Mouse (Mus musculus) urinary bladder, postnatal 4 days (tissue): ENCODE measurements around the gene Uqcrfs1.

Experiments
- DNase-seq, 2 experiments: peaks; one replicate each; pipeline ENCODE4 v3.0.0; 2021 to 2022; ENCODE audit warnings: low spot score in 2 of 2

The Uqcrfs1 gene

DNA sequence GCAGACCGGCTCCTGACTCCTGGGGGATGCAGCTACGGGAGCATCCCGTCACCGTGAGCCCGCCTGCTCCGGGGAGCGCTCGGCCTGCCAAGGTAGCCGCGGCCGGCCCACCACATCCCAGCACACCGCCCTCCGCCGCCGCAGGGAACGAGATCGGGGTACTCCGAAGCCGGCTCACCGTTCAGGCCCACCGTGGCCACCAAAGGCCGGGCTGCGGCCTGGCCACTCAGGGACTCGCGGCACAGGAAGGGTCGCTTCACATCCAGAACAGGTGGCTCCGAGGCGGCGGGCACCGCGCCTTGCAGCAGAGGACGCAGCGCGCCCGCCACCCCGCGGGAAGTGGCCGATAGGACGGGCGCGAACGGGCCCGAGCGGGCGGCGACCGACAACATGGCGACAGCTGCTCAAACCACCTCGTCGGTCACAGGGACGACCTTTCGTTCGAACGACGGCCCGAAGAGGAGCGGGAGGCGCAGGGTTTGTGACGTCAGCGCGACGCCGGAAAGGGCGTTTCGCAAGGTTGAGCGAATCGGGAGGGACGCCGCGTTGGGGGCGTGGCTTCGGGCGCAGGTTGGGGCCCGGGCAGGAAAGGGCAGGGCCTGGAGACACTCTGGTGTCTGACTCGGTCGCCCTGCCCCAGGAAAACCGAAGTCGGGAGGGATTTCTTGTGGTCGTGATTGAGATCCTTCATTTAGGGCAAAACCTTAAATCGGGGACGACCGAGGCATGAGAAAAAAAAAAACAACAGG is at the start of gene Uqcrfs1:
TSS of gene Uqcrfs1 (minus strand) at position 507 of the 749 bp plus-strand sequence.
- DNase-seq = peak; percentile 94 to 99

DNA sequence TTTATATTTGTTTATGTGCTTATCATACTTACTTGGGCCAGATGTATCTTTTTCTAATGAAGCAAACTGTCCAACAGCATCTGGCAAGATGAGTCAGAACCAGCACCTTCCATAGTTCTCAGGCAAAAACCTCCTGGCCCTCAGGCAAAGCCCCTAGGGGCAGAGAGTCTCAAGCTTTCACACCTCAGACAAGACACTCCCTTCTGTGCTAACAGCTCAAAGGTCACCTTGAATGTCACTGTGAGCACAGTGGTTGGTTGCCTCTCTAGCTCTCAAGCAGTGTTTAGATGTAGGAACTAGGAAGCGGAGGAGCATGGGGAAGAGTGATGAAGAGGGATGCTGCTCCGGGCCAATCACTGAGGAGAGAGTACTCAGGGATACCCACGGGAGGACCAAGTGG is 40.6 kb upstream of the Uqcrfs1 start:
- no peak for DNase-seq

DNA sequence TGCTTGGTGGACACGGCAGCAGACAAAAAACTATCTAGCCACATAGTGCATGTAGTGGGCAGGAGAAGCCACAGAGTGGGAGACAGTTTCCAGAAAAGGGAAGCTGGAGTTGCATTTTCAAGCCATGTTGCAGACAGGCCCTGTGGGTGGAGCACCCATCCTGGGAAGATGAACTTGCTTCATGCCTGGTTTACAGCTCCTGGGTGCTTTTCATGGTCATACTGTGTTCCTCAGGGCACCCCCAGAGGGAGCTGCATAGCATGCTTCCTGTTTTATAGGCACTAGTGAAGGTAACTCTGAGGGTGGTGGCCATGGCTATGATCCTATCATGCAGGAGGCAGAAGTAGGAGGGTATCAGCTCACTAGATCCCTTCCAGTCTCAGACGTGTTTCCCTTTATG is 37.4 kb upstream of the Uqcrfs1 start:
- DNase-seq = no peak

DNA sequence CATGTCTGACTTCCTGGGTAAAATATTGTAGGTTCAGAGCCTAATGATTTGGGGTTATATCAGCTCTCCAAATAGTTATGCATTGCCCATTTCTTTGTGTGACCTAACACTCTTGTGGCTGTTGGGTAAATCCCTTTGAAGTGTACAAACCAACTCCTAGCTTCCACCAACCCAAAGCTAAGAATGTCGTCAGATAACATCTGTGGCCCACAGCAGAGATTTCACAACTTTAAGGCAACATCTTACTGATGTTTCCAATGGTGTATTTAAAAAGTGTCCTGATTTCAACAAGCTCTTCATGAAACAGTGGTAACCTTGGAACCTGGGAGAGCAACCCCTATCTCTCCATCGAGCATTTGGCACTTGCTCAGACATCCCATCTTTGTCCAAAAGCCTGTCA is 33.6 kb upstream of the Uqcrfs1 start:
- DNase-seq = no peak

DNA sequence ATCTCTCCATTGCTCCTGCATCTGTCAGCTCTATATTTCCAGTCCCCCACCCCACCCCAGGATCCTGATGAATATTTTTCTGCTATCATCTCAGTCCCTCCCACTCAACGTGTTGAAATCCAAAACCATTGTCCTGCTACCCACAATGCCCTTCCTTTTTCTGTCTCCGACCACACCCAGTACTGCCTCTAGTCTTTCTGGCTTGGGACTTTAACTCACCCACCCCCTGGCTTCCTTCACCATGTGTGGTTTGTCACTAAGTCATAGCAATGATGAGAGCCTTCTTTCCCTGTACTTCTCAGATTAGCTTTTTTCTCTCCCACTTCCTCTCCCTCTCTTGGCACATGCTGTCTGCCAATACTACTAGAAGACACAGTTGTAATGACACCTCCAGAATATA is 31.7 kb upstream of the Uqcrfs1 start:
- DNase-seq = no peak

DNA sequence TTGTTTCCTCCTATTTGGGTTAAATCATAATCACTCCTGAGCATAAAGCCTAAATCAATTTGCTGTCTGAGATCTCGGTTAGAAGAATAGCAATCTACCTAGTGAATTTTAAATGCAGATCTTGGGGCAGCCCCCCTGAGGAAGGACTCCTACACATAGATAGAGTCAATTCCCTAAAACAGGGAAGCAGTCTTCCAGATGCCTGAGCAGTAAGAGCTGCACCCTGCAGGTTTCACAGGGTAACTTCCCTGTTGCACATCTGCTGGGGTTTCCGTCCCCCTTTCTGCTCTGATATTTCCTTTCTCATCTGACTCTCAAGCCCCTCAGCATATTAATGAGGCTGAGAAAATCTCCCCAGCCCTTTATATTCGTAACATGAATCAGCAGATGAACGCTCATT is 27.8 kb upstream of the Uqcrfs1 start:
- DNase-seq = no peak

DNA sequence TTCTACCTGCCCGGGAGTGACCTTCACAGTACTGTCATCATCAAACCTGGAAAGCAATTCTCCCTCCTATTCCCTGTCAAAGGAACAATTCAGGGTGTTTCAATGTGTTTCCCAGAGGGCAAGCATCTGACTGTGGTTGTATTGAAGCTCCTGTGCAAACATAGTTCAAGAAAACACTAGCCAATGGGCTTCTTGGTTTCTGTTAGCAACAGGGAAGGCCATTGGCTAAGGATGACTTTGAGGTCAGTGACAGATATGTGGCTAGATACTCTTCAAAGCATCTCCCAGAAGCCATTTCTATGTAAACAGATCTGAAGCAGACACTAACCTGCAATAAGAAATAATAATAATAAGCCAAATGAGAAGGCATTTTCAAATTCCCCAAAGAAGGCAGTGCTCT is 25.0 kb upstream of the Uqcrfs1 start:
- no peak for DNase-seq

DNA sequence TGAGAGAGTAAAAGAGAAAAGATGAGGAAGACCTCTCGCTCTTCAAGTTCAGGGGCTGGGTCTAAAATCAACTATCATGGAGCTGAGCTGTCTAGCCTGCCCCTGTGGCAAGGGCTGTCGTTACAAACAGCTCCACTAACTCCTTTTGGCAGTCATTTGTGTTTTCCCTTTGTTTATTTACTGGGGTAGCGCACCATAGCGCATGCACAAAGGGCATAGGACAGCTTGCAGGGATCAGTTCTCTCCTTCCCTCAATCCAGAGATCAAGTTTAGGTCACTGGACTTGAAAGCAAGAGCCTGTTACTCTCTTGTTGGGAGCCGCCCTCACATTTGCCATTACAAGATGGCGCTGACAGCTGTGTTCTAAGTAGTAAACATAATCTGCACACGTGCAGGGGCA is 22.4 kb upstream of the Uqcrfs1 start:
- DNase-seq = no peak

DNA sequence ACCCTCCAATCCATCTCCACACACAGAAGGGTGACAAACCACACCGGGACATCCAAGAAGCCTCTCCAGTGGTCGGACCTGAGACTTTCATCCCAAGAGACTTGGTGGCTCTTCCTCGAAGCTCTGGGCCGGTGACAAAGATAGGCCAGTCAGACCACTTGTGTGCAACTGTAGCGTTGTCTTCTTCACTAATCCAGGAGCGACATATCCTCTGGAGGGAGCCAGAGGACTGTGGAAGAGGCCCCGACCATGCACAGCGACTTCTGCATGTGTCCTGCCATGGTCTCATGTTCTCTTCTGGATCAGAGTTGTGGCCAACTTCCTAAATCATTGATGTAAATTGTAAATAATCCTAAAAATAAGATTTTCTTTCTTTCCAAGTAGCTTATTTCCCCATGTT is 21.6 kb upstream of the Uqcrfs1 start:
- DNase-seq = peak in 1 of 2 experiments; percentile 25

DNA sequence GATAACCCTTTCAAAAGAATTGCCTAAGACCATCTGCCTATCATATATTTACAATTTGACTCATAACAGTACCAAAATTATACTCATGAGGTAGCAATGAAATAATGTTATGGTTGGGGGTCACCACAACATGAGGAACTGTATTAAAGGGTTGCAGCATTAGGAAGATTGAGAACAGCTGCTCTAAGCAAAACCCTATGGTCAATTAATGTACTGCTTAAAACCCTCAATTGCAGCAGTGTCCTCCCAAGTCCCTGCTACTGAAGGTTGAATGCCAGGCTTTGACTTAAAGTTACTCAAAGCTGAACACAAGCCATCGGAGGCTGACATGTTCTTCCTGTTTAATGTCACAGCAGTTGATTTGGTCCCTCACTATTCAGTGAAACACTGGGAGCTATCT is 15.4 kb upstream of the Uqcrfs1 start:
- DNase-seq = no peak

DNA sequence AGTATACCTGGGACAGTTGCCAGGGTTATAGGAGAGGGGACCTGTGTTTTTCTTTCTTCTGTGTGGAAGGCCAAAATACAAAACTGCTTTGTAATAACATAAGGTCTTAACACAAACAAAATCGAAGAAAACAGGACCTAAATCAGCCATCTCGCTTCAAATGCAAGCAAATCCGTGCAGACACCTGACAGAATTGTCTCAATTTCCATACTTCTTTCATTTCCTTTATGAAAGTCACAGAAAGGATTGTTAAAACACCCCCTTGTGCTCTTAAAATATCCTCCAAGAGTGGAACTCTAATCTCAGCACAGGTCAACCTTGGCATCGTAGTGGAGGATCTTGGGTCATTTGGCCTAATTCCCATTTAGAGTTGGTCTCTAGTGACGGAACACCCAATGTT is 14.9 kb upstream of the Uqcrfs1 start:
- no peak for DNase-seq

DNA sequence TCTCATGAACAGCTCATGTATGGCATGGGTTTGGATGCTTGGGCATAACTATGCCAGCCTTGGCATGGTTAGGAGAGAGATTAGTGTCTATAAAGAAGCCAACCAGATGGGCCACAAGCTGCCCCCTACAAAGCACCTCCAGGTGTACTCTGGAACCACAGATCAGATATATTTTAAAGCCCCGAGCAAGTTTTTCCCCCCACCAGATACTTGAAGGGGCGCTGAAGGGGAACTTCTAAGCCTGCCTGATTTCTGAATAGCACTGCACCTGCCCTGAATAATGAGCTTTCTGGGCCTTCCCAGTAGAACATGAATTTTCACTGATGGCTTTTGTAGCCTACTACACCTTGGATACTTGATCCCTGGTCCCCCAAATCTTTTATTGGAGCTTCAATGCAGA is 12.6 kb upstream of the Uqcrfs1 start:
- DNase-seq = no peak

DNA sequence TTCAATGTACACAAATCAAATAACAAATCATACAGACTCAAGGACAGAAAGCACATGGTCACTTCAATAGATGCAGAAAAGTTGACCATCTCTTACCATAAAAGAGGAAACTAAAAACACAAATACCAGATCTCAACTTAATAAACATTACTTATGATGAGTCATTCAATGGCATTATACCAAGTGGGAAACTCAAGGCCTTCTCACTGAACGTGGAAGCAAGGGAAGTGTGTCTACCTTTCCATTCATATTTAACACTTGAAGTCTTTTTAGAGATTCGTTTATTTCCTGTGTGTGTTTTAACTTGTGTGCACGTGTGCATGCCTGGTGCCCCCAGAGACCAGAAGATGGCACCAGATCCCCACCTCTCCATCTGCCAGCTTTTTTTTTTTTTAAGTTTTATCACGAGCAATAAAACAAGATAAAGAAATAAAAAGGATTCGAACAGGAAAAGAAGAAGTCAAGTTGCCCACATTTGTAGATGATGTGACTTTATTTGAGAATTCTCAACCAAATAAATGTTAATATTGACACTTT is 8.0 kb upstream of the Uqcrfs1 start:
- no peak for DNase-seq

DNA sequence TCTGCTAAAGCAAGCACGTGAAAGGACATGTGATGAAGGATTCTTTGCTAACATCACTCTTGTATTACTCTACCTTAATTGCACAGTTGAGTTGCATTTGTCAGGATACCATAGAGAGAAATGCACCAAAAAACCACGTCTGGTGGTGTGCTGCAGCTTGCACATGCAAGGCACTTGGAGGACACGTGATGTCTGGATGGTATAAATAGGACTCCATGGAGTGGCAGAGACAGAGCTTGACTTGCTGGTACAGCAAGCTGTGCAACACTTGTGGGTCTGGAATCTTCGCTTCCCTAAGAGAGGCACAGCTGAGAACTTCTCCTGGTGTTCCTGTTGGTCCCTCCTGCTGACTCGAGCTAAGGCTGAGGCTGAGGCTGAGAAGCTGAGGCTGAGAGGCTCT is 4.2 kb upstream of the Uqcrfs1 start:
- DNase-seq = no peak

DNA sequence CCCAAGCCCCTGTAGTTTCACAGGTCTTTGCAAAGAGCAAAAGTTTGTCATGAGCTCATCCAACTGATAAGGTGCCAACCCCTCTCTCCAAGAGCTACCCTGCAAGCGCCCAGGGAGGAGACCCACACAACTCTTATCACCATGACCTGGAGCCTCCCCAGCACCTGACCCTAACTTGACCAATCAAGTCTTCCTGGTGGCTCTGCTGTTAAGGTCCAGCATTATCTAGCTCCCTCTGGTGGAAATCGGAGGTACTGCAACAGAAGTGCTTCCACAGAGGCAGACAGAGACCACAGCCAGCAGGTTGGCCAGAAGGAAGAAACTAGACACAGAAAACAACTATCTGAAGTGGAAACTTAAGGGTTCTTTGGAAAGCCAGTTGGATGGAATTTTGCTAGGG is 3.7 kb upstream of the Uqcrfs1 start:
- DNase-seq = peak; percentile 60 to 85

DNA sequence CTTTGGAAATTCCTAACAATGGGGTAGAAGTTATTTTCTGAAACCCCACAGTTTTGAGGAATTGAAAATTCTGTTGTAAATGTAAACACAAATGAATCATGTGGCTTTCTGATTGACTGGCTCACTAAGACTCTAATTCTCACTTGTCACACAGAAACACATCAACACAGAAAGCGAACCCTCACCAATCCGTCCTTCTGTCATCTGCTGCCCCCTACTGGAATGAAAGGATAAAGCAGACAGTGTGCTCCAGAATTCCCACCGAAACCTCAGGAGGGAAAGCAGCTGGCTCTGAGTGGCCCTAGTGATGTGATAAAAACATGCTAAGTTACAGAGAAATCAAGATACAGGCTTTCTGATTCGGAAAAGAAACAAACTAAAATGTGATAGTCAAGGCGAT is 14.4 kb downstream of the Uqcrfs1 start:
- no peak for DNase-seq

DNA sequence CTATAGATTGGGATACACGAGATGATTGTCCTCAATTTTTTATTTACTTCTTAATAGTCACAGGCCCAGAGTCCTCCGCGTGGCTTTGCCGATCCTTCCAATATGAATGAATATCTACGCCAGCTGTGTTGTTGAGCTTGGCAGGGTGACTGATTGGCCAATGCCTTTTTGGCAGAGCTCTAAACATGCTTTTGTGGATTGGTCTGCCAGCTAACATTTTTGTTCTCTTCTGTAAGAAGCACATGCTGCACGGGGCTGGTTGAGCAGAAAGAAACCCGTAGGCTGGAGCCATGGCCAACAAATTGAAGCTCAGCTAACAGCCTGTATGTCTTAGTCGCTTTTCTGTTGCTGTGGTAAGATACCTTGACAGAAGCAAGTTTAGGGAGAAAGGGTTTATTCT is 20.2 kb downstream of the Uqcrfs1 start:
- no peak for DNase-seq

DNA sequence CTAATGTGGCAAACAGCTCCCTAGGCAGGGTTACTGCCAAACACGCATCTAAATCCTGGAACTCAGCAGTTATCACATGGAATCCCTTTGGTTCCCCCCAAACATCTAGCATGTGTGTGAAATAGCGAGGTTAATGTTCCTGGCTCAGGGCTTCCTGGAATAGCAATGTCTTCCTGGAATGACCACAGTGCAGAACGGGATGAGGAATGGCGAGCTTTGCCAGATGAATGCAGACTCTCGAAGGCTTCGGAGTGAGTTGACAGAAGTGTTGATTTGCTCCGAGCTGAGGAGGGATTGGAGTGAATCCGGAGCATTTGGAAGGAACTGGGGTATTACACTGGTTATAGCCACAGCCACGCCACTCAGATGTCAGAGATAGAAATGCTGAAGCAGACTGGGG is 21.2 kb downstream of the Uqcrfs1 start:
- no peak for DNase-seq

DNA sequence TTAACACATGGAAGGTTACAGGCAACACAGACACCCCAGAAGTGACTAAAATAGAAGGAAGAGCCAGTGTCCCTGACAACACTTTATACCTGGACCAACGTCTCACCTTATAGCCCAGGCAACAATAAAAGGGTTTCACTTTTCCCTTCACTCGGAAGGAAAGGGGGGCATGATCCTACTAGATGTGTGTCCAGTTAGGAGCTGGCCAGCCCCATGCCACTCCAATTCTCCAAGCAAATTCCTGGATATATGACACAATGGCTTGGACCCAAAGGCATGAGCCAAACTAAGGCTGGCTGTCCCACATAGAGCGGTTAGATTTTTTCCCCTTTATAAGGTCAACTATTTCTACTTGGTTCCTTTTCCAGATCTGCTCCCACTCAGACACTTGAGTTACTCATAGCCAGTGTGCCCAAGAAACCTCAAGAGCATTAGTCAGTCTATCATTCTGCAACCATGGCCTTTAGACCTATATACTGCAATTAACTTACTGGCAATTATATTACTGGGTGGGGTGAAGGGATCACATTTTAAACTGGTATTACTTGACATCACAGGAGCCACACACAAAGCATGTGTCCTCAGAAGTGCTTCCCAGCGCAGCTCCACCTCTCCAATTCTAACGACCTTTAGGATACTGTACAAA is 21.8 kb downstream of the Uqcrfs1 start:
- DNase-seq = no peak

DNA sequence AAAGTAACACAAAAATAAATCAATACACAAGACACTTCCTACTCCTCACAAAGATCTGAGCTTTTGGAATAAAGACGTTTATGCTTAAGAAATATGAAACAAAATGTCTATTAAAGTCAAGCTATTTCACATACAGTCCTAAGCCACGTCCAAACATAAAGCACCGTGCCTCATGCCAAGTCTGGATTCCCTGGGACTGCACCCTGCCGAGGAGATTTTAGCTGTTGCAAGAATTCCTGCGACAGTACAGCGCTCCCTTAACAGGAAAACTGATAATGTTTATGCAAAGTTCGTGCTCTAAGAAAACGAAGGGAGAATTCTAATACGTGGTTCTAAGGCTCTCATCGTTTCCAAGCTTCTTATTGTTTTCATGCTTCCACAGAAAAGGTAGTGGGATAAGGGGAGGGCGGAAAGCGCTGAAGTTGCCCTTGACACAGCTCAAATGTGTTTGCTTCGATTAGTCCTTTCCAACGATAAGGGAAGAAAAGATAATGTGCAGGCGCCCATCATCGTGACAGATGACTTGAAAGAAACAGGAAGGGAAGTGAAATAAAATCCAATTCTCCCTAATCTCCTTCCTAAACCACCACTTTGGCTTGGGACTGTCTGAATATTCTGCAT is 23.8 kb downstream of the Uqcrfs1 start:
- no peak for DNase-seq

DNA sequence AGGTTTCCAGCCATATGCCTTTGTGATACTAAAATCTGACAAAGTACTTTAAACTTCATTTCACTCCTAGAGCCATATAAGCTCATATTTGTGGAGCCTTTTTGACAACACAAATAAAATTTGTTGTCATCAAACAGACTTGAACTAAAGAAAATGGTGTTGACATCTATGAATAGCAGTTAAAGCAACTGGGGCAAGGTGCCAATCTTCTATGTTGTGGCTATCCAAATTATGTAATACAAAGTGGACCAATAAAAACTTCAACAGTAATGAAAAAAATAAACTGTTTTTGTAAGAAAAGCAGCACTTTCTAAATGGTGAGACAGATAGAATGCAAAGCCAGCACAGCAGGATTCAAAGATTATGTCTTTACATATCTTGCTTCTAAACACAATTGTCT is 27.0 kb downstream of the Uqcrfs1 start:
- no peak for DNase-seq

DNA sequence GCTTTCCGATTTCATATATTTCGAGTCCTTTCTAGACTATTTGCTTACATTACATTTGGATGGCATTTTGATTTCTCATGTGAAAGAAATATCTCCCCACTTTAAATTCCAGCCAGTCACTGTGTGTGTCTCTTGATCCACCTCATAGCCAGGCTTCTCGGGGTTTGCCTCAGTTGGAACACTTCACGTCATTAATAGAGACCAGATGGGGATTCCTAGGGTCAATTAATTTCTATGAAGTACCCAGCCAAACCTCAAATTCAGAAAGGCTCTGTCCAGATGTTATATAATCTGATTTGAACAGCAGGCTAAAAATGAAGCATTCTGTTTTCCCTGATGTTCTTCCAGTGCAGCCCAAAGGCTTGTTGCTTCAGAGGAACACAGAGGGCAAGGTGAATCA is 37.5 kb downstream of the Uqcrfs1 start:
- DNase-seq = no peak

DNA sequence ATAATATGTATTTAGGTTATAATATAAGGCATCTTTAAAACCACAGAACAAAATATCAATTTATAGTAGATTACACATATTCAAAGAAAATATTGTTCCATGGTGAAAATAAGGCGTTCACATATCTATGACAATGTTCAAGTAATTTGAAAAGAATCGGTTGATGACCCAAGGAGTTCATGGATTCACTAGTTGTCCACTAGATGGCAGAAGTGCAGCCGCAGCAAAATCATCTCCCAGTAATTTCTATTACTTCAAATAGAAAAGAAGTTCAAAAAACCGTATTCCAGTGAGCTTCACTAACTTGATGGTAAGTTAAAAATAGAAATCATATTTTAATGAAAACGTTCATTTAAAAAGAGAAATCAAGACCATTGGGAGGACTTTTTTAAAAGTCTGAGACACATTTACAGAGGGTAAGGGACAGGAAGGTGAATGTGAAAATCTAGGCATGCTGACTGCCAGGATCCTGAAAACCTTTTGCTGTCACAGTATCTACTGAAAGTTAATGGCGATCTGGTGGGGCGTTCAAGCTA is 43.2 kb downstream of the Uqcrfs1 start:
- DNase-seq = no peak
